In the genomic region with DNA sequence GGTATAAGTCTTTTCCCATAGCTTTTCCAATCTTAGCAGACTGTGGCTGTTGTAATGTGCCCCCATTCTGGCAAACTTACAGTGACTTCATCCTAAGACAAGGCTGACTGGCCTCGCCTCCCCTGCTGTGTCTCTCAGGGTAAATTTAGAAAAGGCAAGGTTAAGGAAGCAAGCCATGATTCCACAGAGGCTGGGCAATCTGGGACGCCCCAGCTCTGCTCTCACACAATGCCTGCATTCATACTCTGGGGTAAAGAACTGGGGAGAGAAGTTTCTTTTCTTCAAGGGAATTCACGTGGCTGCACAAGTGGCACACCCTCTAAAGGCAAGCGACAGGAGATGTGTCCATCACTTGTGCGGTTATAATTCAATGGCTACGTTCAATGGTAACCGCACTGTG, we compare ENCODE assay signal across 12 mouse cellular contexts.
DNase-seq lines count a peak whose midpoint lies in the region; ATAC-seq and TF ChIP-seq lines count a peak whose summit lies in the region.
"Had no signal": no experiment of that assay in that cellular context is flagged by ENCODE, and none has a peak within 500 bp of the region (broad histone marks: within the 10 kb centered on the region; RNA-seq: fewer than 3 reads in every experiment).

No protein-coding gene starts in this region.

- intact Hi-C loops in left cerebral cortex, postnatal 36 days (cut with DNase I) = no loop called here

- TF ChIP-seq POLR2A in cerebellum, adult 2 months (IDR thresholded peaks at IDR 0.05; ENCODE audit: borderline replicate concordance, insufficient read depth, low read length) = no peak

- peak overlapping the region; percentile 7; the same call in 1 of the 2 replicates for H3K4me2 ChIP-seq in forebrain, embryonic 16.5 days (ENCODE audit: low read length)
- no peak overlapping the region for H3K4me2 ChIP-seq in midbrain, embryonic 13.5 days (replicated peaks)
- H3K4me2 ChIP-seq: heart, embryonic 11.5 days; liver, embryonic 12.5 days had no signal

- no peaks in the 10 kb centered on the region for H3K36me3 ChIP-seq in forebrain, embryonic 16.5 days (ENCODE audit: control insufficient read depth, insufficient read depth)
- H3K36me3 ChIP-seq in midbrain, embryonic 13.5 days = peaks cover 15% of the 10 kb centered on the region
- H3K36me3 ChIP-seq: liver, embryonic 12.5 days had no signal

- WGBS in forebrain, embryonic 16.5 days = 10% methylated on average over 7 of the region's 7 CpGs
- WGBS in midbrain, embryonic 13.5 days = 28% methylated on average over 7 of the region's 7 CpGs
- 30% methylated on average over 7 of the region's 7 CpGs for WGBS in cerebellum, adult 2 months

- H3K4me3 ChIP-seq in forebrain, embryonic 16.5 days (replicated peaks; ENCODE audit: low read length) = no peak overlapping the region
- H3K4me3 ChIP-seq in midbrain, embryonic 13.5 days (replicated peaks) = no peak overlapping the region
- no peak overlapping the region for H3K4me3 ChIP-seq in cerebellum, adult 2 months (replicated peaks; ENCODE audit: insufficient read depth, low read depth, low read length)
- H3K4me3 ChIP-seq: liver, embryonic 12.5 days had no signal

- DNase-seq in Muller cell, postnatal 12 days (ENCODE audit: inconsistent ontology term) = peak; percentile 69
- peak; percentile 6 for DNase-seq in ZHBTc4 (ENCODE audit: low read depth, low spot score)
- no peak for DNase-seq in MN1 (ENCODE audit: low spot score)
- DNase-seq in cerebellum, adult 2 months = no peak
- DNase-seq in left cerebral cortex, postnatal 36 days (ENCODE audit: low spot score in 2 of 2) = no peak
- DNase-seq: cerebellum, postnatal 25 days; gastrocnemius, postnatal 36 days had no signal

- H3K27ac ChIP-seq in forebrain, embryonic 16.5 days (ENCODE audit: low read length) = peak overlapping the region; percentile 28; the same call in 1 of the 2 replicates
- 0 out of 2 replicates have a peak overlapping the region, but pooled peaks have one; percentile 39 for H3K27ac ChIP-seq in midbrain, embryonic 13.5 days
- no peak overlapping the region for H3K27ac ChIP-seq in cerebellum, adult 2 months (ENCODE audit: insufficient read depth, low read length)
- H3K27ac ChIP-seq: liver, embryonic 12.5 days had no signal

- no peak overlapping the region for H3K9ac ChIP-seq in forebrain, embryonic 16.5 days (replicated peaks; ENCODE audit: low read depth, low read length)
- H3K9ac ChIP-seq in midbrain, embryonic 13.5 days (replicated peaks) = no peak overlapping the region
- H3K9ac ChIP-seq: liver, embryonic 12.5 days had no signal

- peak; percentile 3; the same call in 1 of the 2 replicates for ATAC-seq in forebrain, embryonic 16.5 days
- no peak; the same call in 1 of the 2 replicates for ATAC-seq in midbrain, embryonic 13.5 days
- ATAC-seq: liver, embryonic 12.5 days; lung, postnatal 0 days had no signal

- H3K9me3 ChIP-seq in forebrain, embryonic 16.5 days (ENCODE audit: control insufficient read depth, low read length) = no peaks in the 10 kb centered on the region
- no peaks in the 10 kb centered on the region for H3K9me3 ChIP-seq in midbrain, embryonic 13.5 days
- H3K9me3 ChIP-seq: liver, embryonic 12.5 days had no signal

- no peaks in the 10 kb centered on the region for H3K27me3 ChIP-seq in forebrain, embryonic 16.5 days (replicated peaks; ENCODE audit: control insufficient read depth, insufficient read depth, low read length)
- H3K27me3 ChIP-seq in midbrain, embryonic 13.5 days = no peaks in the 10 kb centered on the region
- H3K27me3 ChIP-seq in cerebellum, adult 2 months (ENCODE audit: control insufficient read depth, insufficient read depth, low read length) = no peaks in the 10 kb centered on the region

- TF ChIP-seq CTCF in cerebellum, adult 2 months (IDR thresholded peaks at IDR 0.05; ENCODE audit: borderline replicate concordance, insufficient read depth, low read depth, low read length) = no peak

- H3K4me1 ChIP-seq in forebrain, embryonic 16.5 days (replicated peaks; ENCODE audit: control insufficient read depth, insufficient read depth, low read length) = peaks cover 33% of the 10 kb centered on the region
- H3K4me1 ChIP-seq in midbrain, embryonic 13.5 days (replicated peaks) = peaks cover 52% of the 10 kb centered on the region
- H3K4me1 ChIP-seq in cerebellum, adult 2 months (ENCODE audit: control insufficient read depth, insufficient read depth, low read length) = peaks cover 16% of the 10 kb centered on the region
- H3K4me1 ChIP-seq: liver, embryonic 12.5 days had no signal

Comparison
In these comparisons a context has a peak if more than half of its experiments do, and no peak if none do; other contexts are left out.
1. DNase-seq: peak in Muller cell, postnatal 12 days (single experiment) and ZHBTc4 (single experiment); none in MN1 (single experiment), cerebellum, adult 2 months (0 of 2) and left cerebral cortex, postnatal 36 days (0 of 2).